Mouse (Mus musculus) testis, adult 10 weeks (tissue): Measurements from ENCODE around the gene Vmo1. TPM values are rescaled to one million over a fixed set of nuclear protein-coding genes. Genes with fewer than 3 reads are reported as not detected.

Experiments
- polyA plus RNA-seq: library from polyadenylated mRNA; stranded (reverse); fragments of 350-450 nt; fragmentation: Illumina TruSeq; extraction: RNeasy Lipid Tissue Mini Kit (QIAGEN cat#74804); gene quantifications from one replicate; pipeline ENCODE4 v1.2.3, GENCODE M21; 2014; ENCODE audit warnings: low read depth, low replicate concordance

Vmo1 gene
- not detected for polyA plus RNA-seq

GRCm38 (mm10) chr11:70514288-70514687, at the start of gene Vmo1:
Gene Vmo1 (minus strand): TSS chr11:70514616.

GRCm38 (mm10) chr11:70562287-70562994, 48.0 kb upstream of the Vmo1 start, which contains the start of gene Mink1:
Gene Mink1 (plus strand): TSS chr11:70562881.

GRCm38 (mm10) chr11:70539877-70540587, 25.6 kb upstream of the Vmo1 start, which contains the start of gene Pld2:
Gene Pld2 (plus strand): TSS chr11:70540064.

GRCm38 (mm10) chr11:70532839-70533238, 18.4 kb upstream of the Vmo1 start, which contains the start of gene Gm40193:
Gene Gm40193 (minus strand): TSS chr11:70532939.

GRCm38 (mm10) chr11:70525184-70525678, 10.8 kb upstream of the Vmo1 start, which contains the start of gene Psmb6:
Gene Psmb6 (plus strand): TSS chr11:70525367.

GRCm38 (mm10) chr11:70518923-70519322, 4.5 kb upstream of the Vmo1 start, which contains the start of gene Gltpd2:
Gene Gltpd2 (plus strand): TSS chr11:70519196.

GRCm38 (mm10) chr11:70504970-70505369, 9.4 kb downstream of the Vmo1 start, which contains the start of gene Tm4sf5:
Gene Tm4sf5 (plus strand): TSS chr11:70505244.

Other genes with a start within 250 kb of the Vmo1 start
- not detected for gene Alox12e, start 192.0 kb downstream of the Vmo1 start, polyA plus RNA-seq
- gene Alox15, start 162.6 kb downstream of the Vmo1 start, polyA plus RNA-seq = 0.41 TPM
- 11.9 TPM for gene Pelp1, start 104.6 kb downstream of the Vmo1 start, polyA plus RNA-seq
- gene Arrb2, start 82.0 kb downstream of the Vmo1 start, polyA plus RNA-seq = 0.35 TPM
- gene Med11, start 62.7 kb downstream of the Vmo1 start, polyA plus RNA-seq = 4.8 TPM
- 18.1 TPM for gene Zmynd15, start 55.2 kb downstream of the Vmo1 start, polyA plus RNA-seq
- gene Cxcl16, start 54.6 kb downstream of the Vmo1 start, polyA plus RNA-seq = 2.3 TPM
- gene Tm4sf5, start 9.4 kb downstream of the Vmo1 start, polyA plus RNA-seq = 0.35 TPM
- gene Gltpd2, start 4.6 kb upstream of the Vmo1 start, polyA plus RNA-seq = not detected
- gene Psmb6, start 10.8 kb upstream of the Vmo1 start, polyA plus RNA-seq = 20.1 TPM
- gene Gm40193, start 18.3 kb upstream of the Vmo1 start, polyA plus RNA-seq = not detected
- gene Pld2, start 25.4 kb upstream of the Vmo1 start, polyA plus RNA-seq = 0.11 TPM
- 1.7 TPM for gene Mink1, start 48.3 kb upstream of the Vmo1 start, polyA plus RNA-seq
- gene 4930544D05Rik, start 101.2 kb upstream of the Vmo1 start, polyA plus RNA-seq = 5.3 TPM
- 5.3 TPM for gene Chrne, start 104.6 kb upstream of the Vmo1 start, polyA plus RNA-seq
- gene Gp1ba, start 124.5 kb upstream of the Vmo1 start, polyA plus RNA-seq = not detected
- 35.2 TPM for gene Rnf167, start 132.6 kb upstream of the Vmo1 start, polyA plus RNA-seq
- gene Slc25a11, start 132.9 kb upstream of the Vmo1 start, polyA plus RNA-seq = 6.2 TPM
- gene Pfn1, start 140.0 kb upstream of the Vmo1 start, polyA plus RNA-seq = 33.1 TPM
- gene Eno3, start 142.6 kb upstream of the Vmo1 start, polyA plus RNA-seq = 12.7 TPM
- gene Spag7, start 154.8 kb upstream of the Vmo1 start, polyA plus RNA-seq = 22.5 TPM
- gene Camta2, start 173.5 kb upstream of the Vmo1 start, polyA plus RNA-seq = 0.31 TPM
- 10.2 TPM for gene Inca1, start 185.5 kb upstream of the Vmo1 start, polyA plus RNA-seq
- gene Kif1c, start 185.9 kb upstream of the Vmo1 start, polyA plus RNA-seq = 1.5 TPM
- 2.9 TPM for gene Zfp3, start 249.6 kb upstream of the Vmo1 start, polyA plus RNA-seq